Mouse (Mus musculus): ENCODE measurements at regions not wholly inside any gene's neighbourhood (a gene's known extent, or its start where the extent isn't known, plus 50 kb on each side); places are given as distances from the start of the nearest gene placed in this dataset.

- no peak for DNase-seq (ENCODE audit: low read depth, low spot score)
- in situ Hi-C loops (cut with MboI; ENCODE audit: low sequenced_read_pairs in 2 of 2, unreplicated experiment in 2 of 2): no loop called here
- H3K9ac ChIP-seq (ENCODE audit: insufficient read depth, low read depth, low read length, poor library complexity, severe bottlenecking): no peak overlapping the region
- H3K9me3 ChIP-seq (ENCODE audit: control insufficient read depth, insufficient read depth, low read depth, low read length): no peaks in the 10 kb centered on the region
- H3K27ac ChIP-seq (ENCODE audit: insufficient read depth, low read depth, low read length, poor library complexity, severe bottlenecking): no peak overlapping the region
- H3K36me3 ChIP-seq (ENCODE audit: control insufficient read depth, insufficient read depth, low read length, poor library complexity, severe bottlenecking): no peaks in the 10 kb centered on the region
- no peaks in the 10 kb centered on the region; a peak in 1 of 4 replicates for H3K4me1 ChIP-seq (ENCODE audit: control insufficient read depth in 2 of 2, insufficient read depth in 2 of 2, low read length in 2 of 2, poor library complexity in 1 of 2)
- no peak for TF ChIP-seq CHD2 (IDR thresholded peaks at IDR 0.05; ENCODE audit: low read depth, low read length)
- no peak for TF ChIP-seq MAFK (IDR thresholded peaks at IDR 0.05; ENCODE audit: insufficient read depth, low read depth, low read length)
- no peak for TF ChIP-seq ZNF384 (IDR thresholded peaks at IDR 0.05; ENCODE audit: low read depth, low read length)
- TF ChIP-seq ZC3H11A (IDR thresholded peaks at IDR 0.05; ENCODE audit: borderline replicate concordance, low read depth, low read length): no peak
- no peak for TF ChIP-seq HCFC1 (IDR thresholded peaks at IDR 0.05; ENCODE audit: borderline replicate concordance, insufficient read depth, low read length)
- no peak overlapping the region for H3K4me3 ChIP-seq (ENCODE audit: insufficient read depth in 1 of 2, low read depth in 1 of 2, low read length in 2 of 2, poor library complexity in 1 of 2, severe bottlenecking in 1 of 2)
Measured at GRCm38 (mm10) chr8:92029516-92029915, 227.6 kb upstream of the Irx3 start.

DNA sequence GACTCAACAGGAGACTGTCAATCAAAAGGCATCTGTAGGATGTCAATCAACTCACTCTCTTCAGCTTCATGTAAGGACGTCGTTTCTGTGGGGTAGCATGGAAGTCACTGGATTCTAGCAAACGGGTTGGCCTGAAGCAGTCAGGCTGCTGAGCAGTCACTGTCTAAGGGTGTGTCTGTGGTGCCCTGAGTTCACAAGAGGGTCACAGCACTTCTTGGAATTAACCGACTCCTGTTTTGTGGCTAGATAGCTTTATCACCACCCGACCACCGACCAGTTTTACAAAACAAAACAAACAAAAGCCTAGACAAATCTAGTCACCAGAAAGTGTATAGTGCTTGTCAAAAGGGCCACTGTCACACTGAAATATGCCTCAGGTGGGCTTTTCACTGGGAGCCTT is 226.4 kb upstream of the Irx3 start:
- in situ Hi-C loops (cut with MboI; ENCODE audit: low sequenced_read_pairs in 2 of 2, unreplicated experiment in 2 of 2): no loop called here
- no peaks in the 10 kb centered on the region for H3K9me3 ChIP-seq (ENCODE audit: control insufficient read depth, insufficient read depth, low read depth, low read length)
- H3K4me1 ChIP-seq (ENCODE audit: control insufficient read depth in 2 of 2, insufficient read depth in 2 of 2, low read length in 2 of 2, poor library complexity in 1 of 2): no peaks in the 10 kb centered on the region; a peak in 1 of 4 replicates
- H3K36me3 ChIP-seq (ENCODE audit: control insufficient read depth, insufficient read depth, low read length, poor library complexity, severe bottlenecking): no peaks in the 10 kb centered on the region
- H3K4me3 ChIP-seq (ENCODE audit: insufficient read depth in 1 of 2, low read depth in 1 of 2, low read length in 2 of 2, poor library complexity in 1 of 2, severe bottlenecking in 1 of 2): no peak overlapping the region
- TF ChIP-seq HCFC1 (IDR thresholded peaks at IDR 0.05; ENCODE audit: borderline replicate concordance, insufficient read depth, low read length) (no peak), ZC3H11A (IDR thresholded peaks at IDR 0.05; ENCODE audit: borderline replicate concordance, low read depth, low read length) (no peak), MAFK (IDR thresholded peaks at IDR 0.05; ENCODE audit: insufficient read depth, low read depth, low read length) (no peak), ZNF384 (IDR thresholded peaks at IDR 0.05; ENCODE audit: low read depth, low read length) (no peak), CHD2 (IDR thresholded peaks at IDR 0.05; ENCODE audit: low read depth, low read length) (no peak)
- H3K9ac ChIP-seq (ENCODE audit: insufficient read depth, low read depth, low read length, poor library complexity, severe bottlenecking): no peak overlapping the region
- no peak overlapping the region for H3K27ac ChIP-seq (ENCODE audit: insufficient read depth, low read depth, low read length, poor library complexity, severe bottlenecking)
- no peak for DNase-seq (ENCODE audit: low read depth, low spot score)

DNA sequence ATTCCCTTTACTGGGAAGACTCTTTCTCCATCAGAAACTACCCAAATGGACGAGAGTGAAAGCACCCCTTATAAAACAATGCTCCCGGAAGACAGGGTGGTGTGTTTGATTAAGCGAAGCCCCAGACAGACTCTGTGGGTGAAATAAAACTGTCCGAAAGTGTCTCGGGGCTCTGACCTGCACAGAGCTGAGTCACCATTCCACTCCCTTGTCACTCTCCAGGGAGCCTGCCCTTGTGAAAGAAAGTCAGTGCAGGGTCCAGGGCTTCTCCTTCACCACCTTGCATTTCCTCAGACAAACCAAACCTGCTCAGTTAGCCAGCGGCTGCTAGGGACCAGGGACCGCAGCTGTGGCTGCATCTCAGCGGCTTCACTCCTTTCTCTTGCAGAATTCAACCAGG is 222.3 kb upstream of the Irx3 start:
- Histone ChIP-seq H3K9me3 (ENCODE audit: control insufficient read depth, insufficient read depth, low read depth, low read length) (no peaks in the 10 kb centered on the region), H3K9ac (ENCODE audit: insufficient read depth, low read depth, low read length, poor library complexity, severe bottlenecking) (no peak overlapping the region), H3K4me3 (ENCODE audit: insufficient read depth in 1 of 2, low read depth in 1 of 2, low read length in 2 of 2, poor library complexity in 1 of 2, severe bottlenecking in 1 of 2) (no peak overlapping the region), H3K36me3 (ENCODE audit: control insufficient read depth, insufficient read depth, low read length, poor library complexity, severe bottlenecking) (no peaks in the 10 kb centered on the region), H3K27ac (ENCODE audit: insufficient read depth, low read depth, low read length, poor library complexity, severe bottlenecking) (no peak overlapping the region), H3K4me1 (ENCODE audit: control insufficient read depth in 2 of 2, insufficient read depth in 2 of 2, low read length in 2 of 2, poor library complexity in 1 of 2) (no peaks in the 10 kb centered on the region; a peak in 1 of 4 replicates)
- TF ChIP-seq CHD2 (IDR thresholded peaks at IDR 0.05; ENCODE audit: low read depth, low read length): no peak
- TF ChIP-seq HCFC1 (IDR thresholded peaks at IDR 0.05; ENCODE audit: borderline replicate concordance, insufficient read depth, low read length): no peak
- no peak for TF ChIP-seq ZNF384 (IDR thresholded peaks at IDR 0.05; ENCODE audit: low read depth, low read length)
- TF ChIP-seq MAFK (IDR thresholded peaks at IDR 0.05; ENCODE audit: insufficient read depth, low read depth, low read length): peak; percentile 63
- TF ChIP-seq ZC3H11A (IDR thresholded peaks at IDR 0.05; ENCODE audit: borderline replicate concordance, low read depth, low read length): no peak
- in situ Hi-C loops (cut with MboI; ENCODE audit: low sequenced_read_pairs in 2 of 2, unreplicated experiment in 2 of 2): no loop called here
- no peak for DNase-seq (ENCODE audit: low read depth, low spot score)

DNA sequence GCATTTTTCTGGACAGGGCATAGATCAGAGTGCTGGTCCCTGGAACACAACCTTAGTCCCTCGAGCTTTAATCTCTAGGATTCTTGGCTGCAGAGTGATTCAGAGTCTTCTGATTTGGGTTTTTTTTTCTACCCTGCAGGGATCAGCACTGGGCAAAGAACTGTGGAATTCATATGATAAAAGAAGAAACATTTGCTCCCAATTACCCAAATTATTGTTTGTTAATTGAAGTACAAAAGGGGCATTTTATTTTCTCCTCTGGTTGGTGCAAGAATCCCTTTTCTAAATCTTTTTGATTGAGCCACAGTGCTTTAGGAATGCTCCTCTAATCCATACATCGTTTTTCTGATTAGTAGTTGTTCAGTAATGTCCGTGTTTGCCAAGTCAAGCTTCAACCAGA is 219.7 kb upstream of the Irx3 start:
- no peak overlapping the region for H3K27ac ChIP-seq (ENCODE audit: insufficient read depth, low read depth, low read length, poor library complexity, severe bottlenecking)
- no peak overlapping the region for H3K4me3 ChIP-seq (ENCODE audit: insufficient read depth in 1 of 2, low read depth in 1 of 2, low read length in 2 of 2, poor library complexity in 1 of 2, severe bottlenecking in 1 of 2)
- H3K9ac ChIP-seq (ENCODE audit: insufficient read depth, low read depth, low read length, poor library complexity, severe bottlenecking): no peak overlapping the region
- DNase-seq (ENCODE audit: low read depth, low spot score): no peak
- no peaks in the 10 kb centered on the region for H3K36me3 ChIP-seq (ENCODE audit: control insufficient read depth, insufficient read depth, low read length, poor library complexity, severe bottlenecking)
- TF ChIP-seq ZNF384 (IDR thresholded peaks at IDR 0.05; ENCODE audit: low read depth, low read length) (no peak), HCFC1 (IDR thresholded peaks at IDR 0.05; ENCODE audit: borderline replicate concordance, insufficient read depth, low read length) (no peak), MAFK (IDR thresholded peaks at IDR 0.05; ENCODE audit: insufficient read depth, low read depth, low read length) (no peak), CHD2 (IDR thresholded peaks at IDR 0.05; ENCODE audit: low read depth, low read length) (no peak), ZC3H11A (IDR thresholded peaks at IDR 0.05; ENCODE audit: borderline replicate concordance, low read depth, low read length) (no peak)
- in situ Hi-C loops (cut with MboI; ENCODE audit: low sequenced_read_pairs in 2 of 2, unreplicated experiment in 2 of 2): no loop called here
- no peaks in the 10 kb centered on the region for H3K4me1 ChIP-seq (ENCODE audit: control insufficient read depth in 2 of 2, insufficient read depth in 2 of 2, low read length in 2 of 2, poor library complexity in 1 of 2)
- H3K9me3 ChIP-seq (ENCODE audit: control insufficient read depth, insufficient read depth, low read depth, low read length): no peaks in the 10 kb centered on the region

DNA sequence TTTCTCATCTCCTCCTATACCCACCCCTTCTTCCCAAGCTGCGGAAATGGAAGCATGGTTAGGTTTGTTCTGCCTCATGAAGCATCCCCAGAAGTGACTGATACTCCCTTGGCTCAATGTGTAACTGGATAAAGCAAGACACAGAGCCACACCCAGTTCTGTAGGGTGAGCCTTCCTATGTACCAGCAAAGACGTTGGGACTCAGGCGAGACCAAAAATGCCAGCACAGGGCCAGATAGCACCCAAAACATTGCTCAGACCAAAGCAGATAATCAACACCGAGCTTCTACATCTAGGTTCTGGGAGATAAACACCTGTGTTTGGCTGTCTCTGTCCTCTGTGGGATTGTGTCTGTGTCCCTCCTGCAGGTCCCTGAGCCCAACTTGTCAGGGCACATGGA is 212.8 kb upstream of the Irx3 start:
- DNase-seq (ENCODE audit: low read depth, low spot score): no peak
- no peak overlapping the region for H3K4me3 ChIP-seq (ENCODE audit: insufficient read depth in 1 of 2, low read depth in 1 of 2, low read length in 2 of 2, poor library complexity in 1 of 2, severe bottlenecking in 1 of 2)
- TF ChIP-seq ZNF384 (IDR thresholded peaks at IDR 0.05; ENCODE audit: low read depth, low read length): no peak
- TF ChIP-seq ZC3H11A (IDR thresholded peaks at IDR 0.05; ENCODE audit: borderline replicate concordance, low read depth, low read length): no peak
- no peak for TF ChIP-seq CHD2 (IDR thresholded peaks at IDR 0.05; ENCODE audit: low read depth, low read length)
- in situ Hi-C loops (cut with MboI; ENCODE audit: low sequenced_read_pairs in 2 of 2, unreplicated experiment in 2 of 2): no loop called here
- no peak overlapping the region for H3K27ac ChIP-seq (ENCODE audit: insufficient read depth, low read depth, low read length, poor library complexity, severe bottlenecking)
- no peaks in the 10 kb centered on the region for H3K9me3 ChIP-seq (ENCODE audit: control insufficient read depth, insufficient read depth, low read depth, low read length)
- H3K9ac ChIP-seq (ENCODE audit: insufficient read depth, low read depth, low read length, poor library complexity, severe bottlenecking): no peak overlapping the region
- H3K4me1 ChIP-seq (ENCODE audit: control insufficient read depth in 2 of 2, insufficient read depth in 2 of 2, low read length in 2 of 2, poor library complexity in 1 of 2): peaks cover 0 to 2% of the 10 kb centered on the region in 2 experiments; a peak in 1 of 4 replicates
- H3K36me3 ChIP-seq (ENCODE audit: control insufficient read depth, insufficient read depth, low read length, poor library complexity, severe bottlenecking): no peaks in the 10 kb centered on the region
